Mouse (Mus musculus): ENCODE results near the gene Inhbc. TPM values are rescaled to one million over a fixed set of nuclear protein-coding genes. Genes with fewer than 3 reads are reported as not detected.

The Inhbc gene
- total and polyA plus RNA-seq, 3 experiments = 0.20 to 0.38 TPM; not detected in 1

DNA sequence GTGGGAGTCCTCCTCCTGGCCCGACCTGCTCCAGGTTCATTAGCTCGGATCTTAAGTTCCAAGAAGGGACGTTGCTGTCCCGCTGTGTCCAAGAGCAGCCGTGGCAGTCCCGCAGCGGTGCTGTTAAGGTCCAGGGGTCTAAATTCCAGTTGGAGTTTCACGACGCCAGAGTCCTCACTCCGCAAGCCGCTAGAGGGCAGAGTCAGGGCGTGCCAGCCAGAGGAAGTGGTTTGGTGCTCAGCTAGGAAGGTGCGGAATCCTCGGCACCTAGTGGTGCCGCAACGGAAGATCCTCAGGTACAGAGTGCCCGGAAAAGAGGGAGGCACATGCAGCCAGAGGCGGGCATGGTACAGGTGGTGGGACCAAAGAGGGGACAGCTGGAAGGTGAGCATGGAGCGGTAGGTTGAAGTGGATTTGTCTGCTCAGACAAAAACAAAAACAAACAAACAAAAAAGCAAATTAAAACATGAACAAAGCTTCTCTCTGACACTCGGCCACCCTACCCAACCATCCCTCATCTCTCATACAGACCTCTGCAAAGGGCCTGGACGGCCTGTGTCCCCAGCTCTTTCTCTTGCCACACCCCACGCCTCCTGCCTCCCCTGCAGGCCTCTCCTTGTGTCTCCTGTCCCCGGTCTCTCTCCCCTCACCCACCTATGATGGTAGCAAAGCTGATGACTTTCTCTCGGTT is 19.5 kb downstream of the Inhbc start (continued):
- TF ChIP-seq USF1 (IDR thresholded peaks at IDR 0.05; ENCODE audit: low read depth, low read length) (no peak), MAX (IDR thresholded peaks at IDR 0.05; ENCODE audit: low read length) (peak; percentile 79), JUND (conservative IDR thresholded peaks at IDR 0.05; ENCODE audit: low read depth, low read length) (no peak), MXI1 (IDR thresholded peaks at IDR 0.05; ENCODE audit: low read depth, low read length) (peak; percentile 51; the same call in 1 of the 2 replicates), HCFC1 (IDR thresholded peaks at IDR 0.05; ENCODE audit: low read depth, low read length) (peak; percentile 67), ZKSCAN1 (IDR thresholded peaks at IDR 0.05; ENCODE audit: borderline replicate concordance, low read depth, low read length) (no peak), SMC3 (IDR thresholded peaks at IDR 0.05; ENCODE audit: low read depth, low read length) (peak; percentile 64), GABPA (IDR thresholded peaks at IDR 0.05; ENCODE audit: insufficient replicate concordance, low read depth, low read length) (no peak), POLR2A (IDR thresholded peaks at IDR 0.05; ENCODE audit: low read depth, low read length) (peak; percentile 68), IRF4 (IDR thresholded peaks at IDR 0.05; ENCODE audit: low read depth, low read length) (no peak), CTCF (conservative IDR thresholded peaks at IDR 0.05 in 1 of 2, IDR thresholded peaks at IDR 0.05 in 1 of 2; ENCODE audit: low read depth in 2 of 2, low read length in 2 of 2) (peak; percentile 38 to 90; a peak in 3 of 4 replicates), MEF2A (IDR thresholded peaks at IDR 0.05; ENCODE audit: borderline replicate concordance, low read depth, low read length) (peak; percentile 59), ZNF384 (IDR thresholded peaks at IDR 0.05; ENCODE audit: low read depth, low read length) (no peak), ZMIZ1 (IDR thresholded peaks at IDR 0.05; ENCODE audit: low read depth, low read length) (no peak), JUN (IDR thresholded peaks at IDR 0.05; ENCODE audit: insufficient read depth, low read depth, low read length) (no peak)

DNA sequence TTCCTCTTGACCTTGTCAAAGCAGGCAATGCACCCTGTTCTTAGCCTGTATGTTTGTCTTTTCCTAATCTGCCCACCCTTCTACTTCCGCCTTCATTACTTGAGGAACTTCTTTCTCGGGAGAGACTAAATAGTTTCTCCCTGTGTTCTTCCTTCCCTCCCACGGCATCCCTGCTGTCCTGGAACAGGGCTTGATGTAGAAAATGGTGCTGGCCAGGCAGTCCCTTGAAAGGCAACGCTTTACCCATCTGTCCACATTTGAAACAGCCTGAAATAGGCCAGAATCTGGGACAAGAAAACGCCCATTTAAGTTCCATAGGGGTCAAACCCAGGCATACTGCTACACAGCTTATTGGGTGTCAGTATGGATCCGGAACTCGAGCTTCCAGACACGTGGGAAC is 20.4 kb downstream of the Inhbc start:
- TF ChIP-seq GABPA (IDR thresholded peaks at IDR 0.05; ENCODE audit: insufficient replicate concordance, low read depth, low read length) = no peak
- TF ChIP-seq CTCF (conservative IDR thresholded peaks at IDR 0.05 in 1 of 2, IDR thresholded peaks at IDR 0.05 in 1 of 2; ENCODE audit: low read depth in 2 of 2, low read length in 2 of 2) = no peak
- no peak for TF ChIP-seq POLR2AphosphoS2 (IDR thresholded peaks at IDR 0.05; ENCODE audit: low read depth, low read length)
- TF ChIP-seq MXI1 (IDR thresholded peaks at IDR 0.05; ENCODE audit: low read depth, low read length) = no peak
- TF ChIP-seq ZNF384 (IDR thresholded peaks at IDR 0.05; ENCODE audit: low read depth, low read length) = no peak
- no peak for TF ChIP-seq HCFC1 (IDR thresholded peaks at IDR 0.05; ENCODE audit: low read depth, low read length)
- TF ChIP-seq USF1 (IDR thresholded peaks at IDR 0.05; ENCODE audit: low read depth, low read length) = no peak
- peaks cover 8% of the 10 kb centered on the region for H3K9me3 ChIP-seq (replicated peaks; ENCODE audit: low read length)
- H3K9ac ChIP-seq (ENCODE audit: insufficient read depth, low read depth) = no peak overlapping the region
- peaks cover 5% of the 10 kb centered on the region for H3K27me3 ChIP-seq (replicated peaks)
- dilution Hi-C loops (cut with MboI; ENCODE audit: extremely low pct_ligation_motif_present, extremely low pct_unique_long_range_greater_than_20kb, low sequenced_read_pairs) = no loop called here
- DNase-seq (ENCODE audit: extremely low read depth) = no peak
- peaks cover 3 to 17% of the 10 kb centered on the region in 2 experiments for H3K36me3 ChIP-seq (replicated peaks in 1 of 2; ENCODE audit: control insufficient read depth in 1 of 2, insufficient read depth in 1 of 2, low read length in 1 of 2)
- in situ Hi-C loops (cut with MboI; ENCODE audit: low pct_ligation_motif_present, low pct_unique_long_range_greater_than_20kb, low sequenced_read_pairs) = no loop called here
- no peak overlapping the region for H3K27ac ChIP-seq (ENCODE audit: insufficient read depth, low read depth)
- H3K79me2 ChIP-seq (replicated peaks; ENCODE audit: control insufficient read depth, extremely low read depth, insufficient read depth, poor library complexity, severe bottlenecking) = no peaks in the 10 kb centered on the region
- H3K4me1 ChIP-seq (ENCODE audit: control insufficient read depth in 1 of 2, insufficient read depth in 2 of 2) = peaks cover 19 to 32% of the 10 kb centered on the region in 2 experiments
- H3K4me2 ChIP-seq (ENCODE audit: insufficient read depth, low read depth, poor library complexity, severe bottlenecking) = peak overlapping the region; percentile 73; the same call in 1 of the 2 replicates
- H3K4me3 ChIP-seq (replicated peaks in 1 of 3; ENCODE audit: low read depth in 2 of 3, low read length in 2 of 3, poor library complexity in 1 of 3) = peak overlapping the region in 2 of 3 experiments; percentile 62 to 86

DNA sequence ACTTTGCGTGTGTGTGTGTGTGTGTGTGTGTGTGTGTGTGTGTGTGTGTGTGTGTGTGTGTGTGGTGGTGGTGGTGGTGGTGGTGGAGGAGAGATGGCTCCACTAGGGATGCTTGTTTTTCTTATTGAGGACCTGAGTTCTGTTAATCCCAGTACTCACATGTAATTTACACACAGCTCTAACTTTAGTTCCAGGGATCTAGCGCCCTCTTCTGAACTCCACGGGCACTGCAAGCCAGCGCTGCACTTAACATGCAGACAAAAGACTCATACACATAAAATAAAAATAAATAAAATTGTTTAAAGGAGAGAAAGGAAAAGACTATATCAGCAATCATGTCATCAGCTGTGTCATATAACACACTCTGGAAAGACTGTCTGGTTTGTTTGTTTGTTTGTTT is 21.3 kb downstream of the Inhbc start:
- Histone ChIP-seq H3K9me3 (replicated peaks; ENCODE audit: low read length) (peaks cover 11% of the 10 kb centered on the region), H3K4me2 (ENCODE audit: insufficient read depth, low read depth, poor library complexity, severe bottlenecking) (no peak overlapping the region), H3K27me3 (replicated peaks) (peaks cover 7% of the 10 kb centered on the region), H3K27ac (ENCODE audit: insufficient read depth, low read depth) (no peak overlapping the region), H3K79me2 (replicated peaks; ENCODE audit: control insufficient read depth, extremely low read depth, insufficient read depth, poor library complexity, severe bottlenecking) (no peaks in the 10 kb centered on the region), H3K36me3 (replicated peaks in 1 of 2; ENCODE audit: control insufficient read depth in 1 of 2, insufficient read depth in 1 of 2, low read length in 1 of 2) (peaks cover 3 to 11% of the 10 kb centered on the region in 2 experiments), H3K4me1 (ENCODE audit: control insufficient read depth in 1 of 2, insufficient read depth in 2 of 2) (peaks cover 13 to 24% of the 10 kb centered on the region in 2 experiments), H3K9ac (ENCODE audit: insufficient read depth, low read depth) (no peak overlapping the region), H3K4me3 (replicated peaks in 1 of 3; ENCODE audit: low read depth in 2 of 3, low read length in 2 of 3, poor library complexity in 1 of 3) (no peak overlapping the region)
- in situ Hi-C loops (cut with MboI; ENCODE audit: low pct_ligation_motif_present, low pct_unique_long_range_greater_than_20kb, low sequenced_read_pairs) = no loop called here
- no peak for TF ChIP-seq MEF2A (IDR thresholded peaks at IDR 0.05; ENCODE audit: borderline replicate concordance, low read depth, low read length)
- peak in 1 of 2 experiments; percentile 38; a peak in 2 of 4 replicates for TF ChIP-seq CTCF (conservative IDR thresholded peaks at IDR 0.05 in 1 of 2, IDR thresholded peaks at IDR 0.05 in 1 of 2; ENCODE audit: low read depth in 2 of 2, low read length in 2 of 2)
- dilution Hi-C loops (cut with MboI; ENCODE audit: extremely low pct_ligation_motif_present, extremely low pct_unique_long_range_greater_than_20kb, low sequenced_read_pairs) = no loop called here
- DNase-seq (ENCODE audit: extremely low read depth) = no peak
